Mouse (Mus musculus): ENCODE results near the gene Rnf215. TPM values are rescaled to one million over a fixed set of nuclear protein-coding genes. Genes with fewer than 3 reads are reported as not detected.

The Rnf215 gene
- polyA plus RNA-seq (2015; fragmentation: Nextera tagmentation; extraction: Ambion mirVana): 47.2 and 49.7 TPM in 2 replicates

DNA sequence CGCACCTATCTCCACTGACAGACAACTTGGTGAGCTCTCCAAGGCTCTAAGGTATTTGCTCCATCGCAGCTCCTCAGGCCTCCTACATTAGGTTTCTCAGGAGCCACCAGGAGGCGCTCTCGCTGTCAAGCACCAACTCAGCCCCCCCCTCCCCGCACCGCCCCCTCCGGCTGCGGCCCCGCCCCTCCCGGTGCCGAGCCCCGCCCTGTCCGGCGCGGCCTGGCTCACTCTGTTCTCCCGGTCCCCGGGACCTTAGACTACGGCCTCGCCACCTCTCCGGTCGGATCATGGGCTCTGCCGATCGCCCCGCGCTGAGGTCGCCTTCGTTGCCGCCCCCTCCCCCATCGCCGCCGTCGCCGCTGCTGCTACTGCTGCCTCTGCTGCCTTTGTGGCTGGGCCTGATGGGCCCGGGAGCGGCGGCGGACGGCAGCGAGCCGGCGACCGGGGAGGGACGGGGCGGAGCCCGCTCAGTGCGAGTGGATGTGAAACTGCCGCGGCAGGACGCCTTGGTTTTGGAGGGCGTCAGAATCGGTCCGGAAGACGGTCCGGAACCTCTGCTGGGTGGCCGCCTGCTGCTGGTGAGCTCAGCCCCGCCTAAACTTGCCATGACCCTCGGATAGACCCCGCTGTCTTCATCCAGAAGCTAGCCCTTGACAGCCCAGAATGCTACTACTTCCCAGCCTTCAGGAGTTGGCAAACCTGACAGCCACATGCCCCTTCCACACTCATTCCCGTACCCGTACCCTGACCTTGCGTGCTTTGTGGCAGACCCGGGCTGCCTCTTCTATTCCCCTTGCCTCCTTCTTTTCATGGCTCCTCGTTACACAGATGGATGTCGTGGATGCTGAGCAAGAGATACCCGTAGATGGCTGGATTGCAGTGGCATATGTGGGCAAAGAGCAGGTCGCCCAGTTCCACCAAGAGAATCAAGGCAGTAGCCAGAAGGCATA lies at the start of gene Rnf215:
Gene Rnf215, plus strand, starts transcription at position 217 of the 950 bp plus-strand sequence.
- Histone ChIP-seq H3K4me1 (peaks cover 27% of the 10 kb centered on the region), H3K36me3 (peaks cover 13% of the 10 kb centered on the region), H3K9ac (replicated peaks) (peak within 1 kb of the TSS; percentile 99), H3K27ac (replicated peaks) (peak within 1 kb of the TSS; percentile 87), H3K4me2 (replicated peaks) (peak within 1 kb of the TSS; percentile 61), H3K9me3 (no peaks in the 10 kb centered on the region), H3K27me3 (no peaks in the 10 kb centered on the region), H3K4me3 (peak within 1 kb of the TSS; percentile 96)
- WGBS: 1% methylated on average over 66 of the region's 66 CpGs
- ATAC-seq (replicated peaks): peak; percentile 92

- Histone ChIP-seq H3K4me2 (replicated peaks) (no peak overlapping the region), H3K36me3 (no peaks in the 10 kb centered on the region), H3K4me3 (no peak overlapping the region), H3K9ac (replicated peaks) (no peak overlapping the region), H3K27me3 (no peaks in the 10 kb centered on the region), H3K9me3 (no peaks in the 10 kb centered on the region), H3K27ac (replicated peaks) (no peak overlapping the region), H3K4me1 (no peaks in the 10 kb centered on the region)
- ATAC-seq (replicated peaks): no peak
- 52% methylated on average over 1 of the region's 1 CpGs for WGBS
These were observed 48.8 kb upstream of the Rnf215 start for GRCm38 (mm10) chr11:4086246-4086645.

- WGBS: 56% methylated on average over 2 of the region's 2 CpGs
- no peaks in the 10 kb centered on the region for H3K9me3 ChIP-seq
- ATAC-seq (replicated peaks): no peak
- H3K27ac ChIP-seq (replicated peaks): no peak overlapping the region
- no peak overlapping the region for H3K4me2 ChIP-seq (replicated peaks)
- no peaks in the 10 kb centered on the region for H3K4me1 ChIP-seq
- no peak overlapping the region for H3K4me3 ChIP-seq
- H3K36me3 ChIP-seq: no peaks in the 10 kb centered on the region
- H3K9ac ChIP-seq (replicated peaks): no peak overlapping the region
- no peaks in the 10 kb centered on the region for H3K27me3 ChIP-seq
These were observed 47.7 kb upstream of the Rnf215 start for GRCm38 (mm10) chr11:4087267-4087666.

DNA sequence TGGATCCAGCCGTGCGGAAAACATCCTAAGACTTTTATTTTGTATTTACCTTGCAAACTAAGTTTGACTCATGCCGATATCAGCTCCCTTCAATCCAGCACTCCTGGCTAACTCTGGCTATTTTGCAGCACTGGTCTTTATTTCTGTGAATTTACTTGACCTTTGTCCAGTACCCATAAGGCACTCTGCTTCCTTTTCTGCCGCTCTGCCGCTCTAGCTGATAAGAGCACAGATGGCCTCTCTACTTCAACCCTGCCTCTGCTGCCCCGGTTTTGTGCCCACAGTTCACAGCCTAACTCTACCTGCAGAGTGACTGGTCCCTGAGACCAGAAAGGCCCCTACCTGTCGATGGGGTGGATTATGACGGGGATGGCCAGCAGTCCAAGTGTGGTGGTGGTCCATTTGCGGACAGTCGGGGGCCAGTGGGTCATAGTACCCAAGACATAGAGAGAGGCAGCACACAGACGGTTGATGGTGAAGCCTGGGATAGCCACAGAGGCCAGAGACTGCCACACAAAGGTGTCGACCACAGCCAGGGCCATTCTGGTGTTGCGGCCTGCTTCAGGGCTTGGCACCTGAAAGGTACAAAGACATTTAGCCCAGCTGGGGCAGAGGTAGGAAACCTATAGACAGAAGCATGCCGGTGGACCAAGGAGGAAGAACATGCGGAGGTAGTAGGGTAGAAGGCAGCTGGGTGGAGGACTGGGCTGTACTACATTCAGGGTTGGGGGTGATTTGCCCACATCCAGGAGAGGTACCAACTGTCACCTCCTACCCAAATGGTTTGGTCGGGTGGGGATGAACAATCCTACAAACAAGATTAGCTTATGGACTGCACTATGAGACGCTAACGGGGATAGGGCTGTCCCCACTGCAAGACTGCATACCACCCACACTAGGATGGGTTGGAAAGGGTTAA lies 41.3 kb upstream of the Rnf215 start:
- H3K27ac ChIP-seq (replicated peaks): no peak overlapping the region
- H3K9me3 ChIP-seq: no peaks in the 10 kb centered on the region
- no peak overlapping the region for H3K4me3 ChIP-seq
- H3K4me2 ChIP-seq (replicated peaks): no peak overlapping the region
- no peak overlapping the region for H3K9ac ChIP-seq (replicated peaks)
- WGBS: 84% methylated on average over 18 of the region's 18 CpGs
- H3K4me1 ChIP-seq: peaks cover 27% of the 10 kb centered on the region
- no peaks in the 10 kb centered on the region for H3K36me3 ChIP-seq
- H3K27me3 ChIP-seq: no peaks in the 10 kb centered on the region
- no peak for ATAC-seq (replicated peaks)

DNA sequence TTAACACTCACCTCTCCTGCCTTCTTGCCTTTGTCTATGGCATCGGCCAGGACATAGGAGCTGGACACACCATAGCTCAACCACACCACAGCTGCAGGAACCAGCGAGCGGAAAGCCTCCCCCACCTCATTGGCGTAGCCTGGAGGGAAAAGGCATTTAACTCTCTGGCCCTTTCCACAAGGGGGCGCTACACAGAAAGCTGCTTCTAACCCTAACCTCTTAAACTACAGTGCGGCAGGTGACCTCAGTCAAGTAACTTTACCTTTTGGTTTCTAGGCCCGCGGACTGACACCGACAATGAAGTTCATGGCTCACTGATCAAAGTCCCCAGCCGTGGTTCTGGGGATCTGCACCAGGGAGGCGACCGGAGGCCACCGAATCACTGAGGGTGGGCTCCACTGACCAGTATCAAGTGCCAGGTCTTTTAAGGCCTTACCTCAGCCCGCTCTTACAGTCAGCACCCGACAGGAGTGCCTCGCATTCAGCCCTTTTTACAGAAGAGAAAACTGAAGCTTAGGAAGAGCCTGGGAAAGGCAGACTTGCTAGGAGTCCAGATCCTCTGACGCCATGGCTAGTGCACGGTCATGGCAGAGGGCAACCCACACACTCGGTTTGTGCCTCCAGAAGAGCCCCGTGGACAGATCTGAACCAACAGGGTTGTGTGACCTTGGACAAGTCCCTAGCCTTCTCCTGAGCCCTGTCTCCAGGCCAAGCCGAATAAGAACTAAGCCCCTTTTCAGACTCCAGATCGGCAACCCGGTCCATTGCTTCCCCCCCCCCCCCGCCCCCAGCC lies 40.4 kb upstream of the Rnf215 start:
- Histone ChIP-seq H3K4me3 (peak overlapping the region; percentile 50), H3K9ac (replicated peaks) (peak overlapping the region; percentile 41), H3K27me3 (no peaks in the 10 kb centered on the region), H3K36me3 (no peaks in the 10 kb centered on the region), H3K4me1 (peaks cover 27% of the 10 kb centered on the region), H3K4me2 (replicated peaks) (peak overlapping the region; percentile 79), H3K27ac (replicated peaks) (0 out of 2 replicates have a peak overlapping the region, but pooled peaks have one; percentile 88), H3K9me3 (no peaks in the 10 kb centered on the region)
- 4% methylated on average over 23 of the region's 24 CpGs for WGBS
- ATAC-seq (replicated peaks): no peak

DNA sequence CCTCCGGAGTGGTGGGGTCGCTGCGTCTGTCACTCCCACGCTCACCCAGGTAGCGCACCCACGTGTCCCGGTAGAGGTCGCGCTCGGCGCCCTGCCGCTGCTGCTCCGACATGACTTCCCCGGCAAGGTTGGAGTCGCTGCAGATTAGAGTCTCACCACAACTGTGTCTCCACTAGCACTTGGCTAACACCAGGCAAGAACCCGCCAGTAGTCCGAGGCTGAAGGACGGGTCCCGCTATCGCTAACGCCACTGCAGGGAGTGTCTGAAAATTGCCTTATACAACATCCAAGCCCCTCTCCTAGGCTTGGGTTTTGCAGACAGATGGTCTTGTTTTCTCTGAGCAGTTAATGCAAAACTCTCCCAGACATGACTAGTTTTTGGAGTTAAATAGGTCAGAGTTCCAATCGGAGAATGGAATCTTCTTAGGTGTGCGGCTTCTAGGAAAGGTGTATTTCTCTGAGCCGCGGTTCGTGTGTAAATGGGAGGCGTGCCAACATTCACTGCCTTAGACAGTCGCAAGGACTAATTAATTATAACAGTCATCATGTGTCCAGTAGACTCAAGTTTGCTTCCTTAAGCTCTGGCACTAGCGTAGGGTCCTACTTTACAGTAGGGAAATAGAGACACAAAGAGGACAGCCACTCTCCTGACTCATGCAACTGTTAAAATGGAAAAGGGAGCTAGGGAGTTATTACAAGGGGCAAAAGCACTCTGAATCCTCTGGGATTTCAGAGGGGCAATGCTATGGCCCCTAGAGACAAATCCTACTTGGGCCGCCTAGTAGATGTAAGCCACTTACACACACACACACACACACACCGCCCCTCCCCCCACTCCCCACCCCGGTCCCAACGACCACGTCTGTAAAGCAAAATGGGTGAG lies 39.6 kb upstream of the Rnf215 start, which contains the start of gene Mtfp1:
Gene Mtfp1, minus strand, starts transcription at position 275 of the 883 bp plus-strand sequence.
- 0 out of 2 replicates have a peak, but pooled peaks have one; percentile 15 for ATAC-seq (replicated peaks)
- Histone ChIP-seq H3K36me3 (no peaks in the 10 kb centered on the region), H3K9ac (replicated peaks) (peak within 1 kb of the TSS; percentile 78), H3K27ac (replicated peaks) (peak within 1 kb of the TSS; percentile 88), H3K4me1 (peaks cover 27% of the 10 kb centered on the region), H3K9me3 (no peaks in the 10 kb centered on the region), H3K4me3 (peak within 1 kb of the TSS; percentile 50), H3K4me2 (replicated peaks) (peak within 1 kb of the TSS; percentile 79), H3K27me3 (no peaks in the 10 kb centered on the region)
- WGBS: 5% methylated on average over 34 of the region's 34 CpGs

DNA sequence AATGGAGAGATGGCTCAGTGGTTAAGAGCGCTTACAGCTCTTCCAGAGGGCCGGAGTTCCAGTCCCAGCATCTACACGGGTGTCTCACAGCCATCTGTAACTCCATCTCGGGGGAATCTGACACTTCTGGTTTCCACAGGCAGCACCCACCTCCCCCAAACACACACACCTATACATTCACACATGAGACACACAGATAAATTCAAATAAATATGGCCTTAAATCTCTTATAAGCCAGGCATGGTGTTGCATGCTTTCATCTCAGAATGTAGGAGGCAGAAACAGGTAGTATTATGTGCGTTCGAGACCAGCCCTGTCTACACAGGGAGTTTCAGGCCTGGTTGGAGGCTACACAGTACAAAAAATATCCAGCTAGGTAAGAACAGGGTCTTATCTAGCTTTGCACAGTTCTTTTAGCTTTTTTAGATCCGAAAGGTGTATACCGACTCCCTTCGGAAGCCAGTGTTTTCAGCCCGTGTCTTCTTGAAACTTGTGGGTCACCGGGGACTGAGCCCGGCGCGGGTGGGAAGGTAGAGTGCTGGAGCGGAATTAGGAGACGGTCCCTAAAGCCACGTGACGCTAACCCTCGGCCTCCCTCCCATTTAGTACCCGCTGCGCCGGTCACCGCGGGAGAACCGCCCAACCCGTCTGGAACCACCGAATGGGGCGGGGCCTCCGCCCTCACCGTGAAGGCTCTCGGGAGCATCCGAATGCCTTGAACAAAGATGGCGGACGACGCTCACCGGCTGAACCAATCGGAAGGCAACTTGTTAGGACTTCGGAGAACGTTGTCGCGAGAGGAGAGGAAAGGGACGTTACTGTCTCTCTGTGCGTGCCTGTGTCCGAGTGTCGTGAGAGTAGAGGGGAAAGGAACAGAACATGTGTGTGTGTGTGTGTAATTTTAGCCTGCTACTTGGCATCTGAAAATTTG lies 38.7 kb upstream of the Rnf215 start:
- no peaks in the 10 kb centered on the region for H3K27me3 ChIP-seq
- ATAC-seq (replicated peaks): peak; percentile 97
- peaks cover 27% of the 10 kb centered on the region for H3K4me1 ChIP-seq
- H3K27ac ChIP-seq (replicated peaks): peak overlapping the region; percentile 88
- peak overlapping the region; percentile 50 for H3K4me3 ChIP-seq
- H3K9me3 ChIP-seq: no peaks in the 10 kb centered on the region
- H3K36me3 ChIP-seq: no peaks in the 10 kb centered on the region
- WGBS: 2% methylated on average over 45 of the region's 45 CpGs
- H3K9ac ChIP-seq (replicated peaks): peak overlapping the region; percentile 78
- H3K4me2 ChIP-seq (replicated peaks): peak overlapping the region; percentile 79

GRCm38 (mm10) chr11:4097091-4097621 lies 37.8 kb upstream of the Rnf215 start:
- Histone ChIP-seq H3K4me3 (peak overlapping the region; percentile 50), H3K4me2 (replicated peaks) (peak overlapping the region; percentile 79)
- 17% methylated on average over 10 of the region's 10 CpGs for WGBS

DNA sequence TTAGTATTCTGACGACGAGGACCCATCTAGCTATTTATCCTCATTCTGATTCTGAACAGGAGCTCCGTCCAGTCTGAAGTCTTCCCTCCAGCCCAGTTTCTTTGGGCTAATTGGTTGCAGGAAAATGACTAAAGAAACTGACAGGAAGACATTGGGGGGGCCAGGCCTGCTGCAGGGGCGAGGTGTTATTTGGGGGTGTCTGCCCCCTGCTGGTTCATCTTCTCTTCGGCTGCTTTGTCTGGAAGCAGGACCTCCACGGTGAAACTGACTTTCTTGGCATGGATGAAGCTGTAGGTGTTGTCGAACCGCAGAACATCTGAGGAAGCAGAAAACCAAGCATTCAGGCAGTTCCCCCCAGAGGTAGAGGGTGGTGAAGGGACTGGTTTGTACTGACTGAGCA lies 36.9 kb upstream of the Rnf215 start:
- Histone ChIP-seq H3K36me3 (no peaks in the 10 kb centered on the region), H3K9me3 (no peaks in the 10 kb centered on the region), H3K4me1 (peaks cover 27% of the 10 kb centered on the region), H3K27ac (replicated peaks) (no peak overlapping the region), H3K9ac (replicated peaks) (no peak overlapping the region), H3K4me2 (replicated peaks) (no peak overlapping the region), H3K27me3 (no peaks in the 10 kb centered on the region), H3K4me3 (no peak overlapping the region)
- WGBS: 59% methylated on average over 8 of the region's 8 CpGs
- no peak for ATAC-seq (replicated peaks)

More at GRCm38 (mm10) chr11:4097091-4097621, 37.8 kb upstream of the Rnf215 start:
- Histone ChIP-seq H3K27ac (replicated peaks) (peak overlapping the region; percentile 88), H3K9me3 (no peaks in the 10 kb centered on the region), H3K27me3 (no peaks in the 10 kb centered on the region), H3K9ac (replicated peaks) (peak overlapping the region; percentile 78), H3K36me3 (no peaks in the 10 kb centered on the region), H3K4me1 (peaks cover 27% of the 10 kb centered on the region)
- peak; percentile 41 for ATAC-seq (replicated peaks)

All from forebrain, embryonic 15.5 days (tissue).